Mouse (Mus musculus) hindbrain, embryonic 16.5 days (tissue): Measurements from ENCODE around the gene H2-Eb1. TPM values are rescaled to one million over a fixed set of nuclear protein-coding genes. Genes with fewer than 3 reads are reported as not detected.

ENCODE experiments used
- ATAC-seq: fragments of 200-750 bp; cut with Nextera tagmentation; 2 replicates; pipeline ENCODE4 v1.8.0; 2017; ENCODE audit warnings: moderate TSS enrichment, moderate library complexity
- H3K27ac ChIP-seq: fragments of 300-500 bp; sonication (generic); 2 replicates; pipeline ENCODE4 v1.5.1; 2014; ENCODE audit warnings: low read depth, mild to moderate bottlenecking, control low read depth, low read length, moderate library complexity
- H3K27me3 ChIP-seq: fragments of 300-500 bp; sonication (generic); replicated peaks from 2 replicates; pipeline ENCODE4 v1.6.1; 2014; ENCODE audit warnings: low read length; ENCODE audit not compliant: control insufficient read depth, insufficient read depth
- H3K36me3 ChIP-seq: fragments of 300-500 bp; sonication (generic); 2 replicates; pipeline ENCODE4 v1.6.1; 2014; ENCODE audit warnings: mild to moderate bottlenecking, low read length, moderate library complexity, mixed read lengths; ENCODE audit not compliant: control insufficient read depth, insufficient read depth
- H3K4me1 ChIP-seq: fragments of 300-500 bp; sonication (generic); 2 replicates; pipeline ENCODE4 v1.6.1; 2014; ENCODE audit warnings: low read depth, low read length; ENCODE audit not compliant: control insufficient read depth, insufficient read depth
- H3K4me2 ChIP-seq: fragments of 300-500 bp; sonication (generic); 2 replicates; pipeline ENCODE4 v1.6.1; 2014; ENCODE audit warnings: mild to moderate bottlenecking, low read length, control low read depth, moderate library complexity
- H3K4me3 ChIP-seq: fragments of 300-500 bp; sonication (generic); 2 replicates; pipeline ENCODE4 v1.5.1; 2014; ENCODE audit warnings: mild to moderate bottlenecking, low read length, control low read depth, moderate library complexity
- H3K9ac ChIP-seq: fragments of 300-500 bp; sonication (generic); 2 replicates; pipeline ENCODE4 v1.6.1; 2014; ENCODE audit warnings: low read depth, mild to moderate bottlenecking, control low read depth, low read length, moderate library complexity
- H3K9me3 ChIP-seq: fragments of 300-500 bp; sonication (generic); 2 replicates; pipeline ENCODE4 v1.6.1; 2014; ENCODE audit warnings: mild to moderate bottlenecking, low read length, moderate library complexity; ENCODE audit not compliant: control insufficient read depth
- WGBS: fragments of 180-500 bp; shearing (Covaris S2); extraction: QIAGEN DNeasy Blood & Tissue Kit; methylation state at CpG from one replicate; pipeline ENCODE4 v1.1.7; 2014; 5-methylcytosine and 5-hydroxymethylcytosine counted together
- polyA plus RNA-seq: library from polyadenylated mRNA; unstranded; fragments of >200 nt; fragmentation: Nextera tagmentation; extraction: Ambion mirVana; gene quantifications from 2 replicates; pipeline ENCODE4 v1.2.1, GENCODE M21; 2015

H2-Eb1 gene
- polyA plus RNA-seq, 1 experiment from 2014 or later: 3.5 TPM

DNA sequence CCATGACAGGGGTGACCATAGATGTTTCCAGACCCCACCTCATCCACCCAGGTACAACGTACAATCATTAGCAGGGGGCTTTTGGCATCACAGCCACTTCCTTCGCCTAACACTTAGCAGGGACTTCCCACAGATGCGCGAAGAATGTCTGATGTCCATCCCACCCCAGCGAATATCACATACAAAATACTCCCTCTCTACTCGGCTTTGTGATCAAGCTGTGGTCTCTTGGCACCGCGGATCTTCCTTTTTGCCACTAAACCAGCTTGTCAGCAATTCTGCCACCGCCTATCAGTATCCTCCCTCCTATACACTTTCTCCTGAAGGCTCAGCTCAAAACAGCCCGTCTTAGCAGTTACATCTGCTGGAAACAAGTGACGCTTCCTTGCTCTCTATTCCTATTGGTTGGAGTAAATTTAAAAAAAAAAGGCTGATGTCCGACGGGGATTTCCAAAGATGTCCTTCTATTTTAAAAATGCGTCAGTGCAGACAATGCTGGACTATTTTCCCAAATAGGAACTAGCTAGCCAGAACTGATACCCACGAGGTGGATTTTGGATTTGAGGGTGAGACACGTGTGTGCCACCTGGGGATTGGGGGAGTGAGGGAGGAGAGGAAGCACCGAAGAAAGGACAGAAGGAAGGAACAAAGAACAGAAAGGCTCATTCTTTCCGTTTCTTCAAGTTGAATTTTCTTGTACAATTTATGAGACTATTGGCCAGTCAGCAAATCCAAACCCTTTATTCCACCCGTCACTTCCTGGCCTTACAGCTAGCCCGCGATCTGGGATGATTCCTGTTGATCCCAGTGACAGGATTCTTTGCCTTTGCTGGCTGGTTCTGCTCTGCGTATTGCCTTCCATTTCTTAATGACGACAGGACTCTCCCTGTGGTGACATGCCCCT is 9.5 kb upstream of the H2-Eb1 start:
- H3K36me3 ChIP-seq: no peaks in the 10 kb centered on the region
- WGBS: 21% methylated on average over 23 of the region's 23 CpGs
- peak overlapping the region; percentile 63 for H3K4me2 ChIP-seq
- H3K27me3 ChIP-seq: no peaks in the 10 kb centered on the region
- peak overlapping the region; percentile 61; the same call in 1 of the 2 replicates for H3K9ac ChIP-seq
- no peaks in the 10 kb centered on the region for H3K4me1 ChIP-seq
- peak overlapping the region; percentile 59 for H3K27ac ChIP-seq
- H3K4me3 ChIP-seq: peak overlapping the region; percentile 46
- ATAC-seq: peak; percentile 89
- no peaks in the 10 kb centered on the region for H3K9me3 ChIP-seq

GRCm38 (mm10) chr17:34299356-34299755 is 6.3 kb upstream of the H2-Eb1 start:
- ATAC-seq: no peak
- whole genome bisulfite sequencing: 62% methylated on average over 3 of the region's 3 CpGs
- Histone ChIP-seq H3K4me1 (no peaks in the 10 kb centered on the region), H3K27ac (no peak overlapping the region), H3K9me3 (no peaks in the 10 kb centered on the region), H3K9ac (no peak overlapping the region), H3K4me3 (no peak overlapping the region), H3K4me2 (no peak overlapping the region), H3K36me3 (no peaks in the 10 kb centered on the region), H3K27me3 (no peaks in the 10 kb centered on the region)

DNA sequence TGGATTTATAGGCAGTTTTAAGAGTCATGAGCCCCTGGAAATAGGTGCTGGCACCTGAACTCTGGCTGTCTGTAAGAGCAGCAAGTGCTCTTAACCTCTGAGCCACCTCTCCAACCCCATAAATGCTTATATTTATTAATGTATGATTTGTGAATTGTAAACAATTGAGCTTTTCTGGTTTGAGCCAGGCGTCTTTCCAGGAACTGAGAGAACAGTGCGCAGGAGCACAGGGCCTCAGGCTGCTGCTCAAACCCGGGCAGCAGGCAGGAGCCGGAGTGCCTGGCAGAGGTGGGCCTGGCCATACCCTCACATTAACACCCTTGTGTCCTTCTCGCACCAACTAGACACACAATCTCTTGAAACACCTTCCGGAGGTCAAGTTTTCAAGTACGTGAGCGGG is 5.6 kb upstream of the H2-Eb1 start:
- no peak overlapping the region for H3K27ac ChIP-seq
- H3K4me3 ChIP-seq: no peak overlapping the region
- no peaks in the 10 kb centered on the region for H3K9me3 ChIP-seq
- no peaks in the 10 kb centered on the region for H3K27me3 ChIP-seq
- no peak overlapping the region for H3K4me2 ChIP-seq
- H3K9ac ChIP-seq: no peak overlapping the region
- ATAC-seq: no peak
- WGBS: 90% methylated on average over 8 of the region's 8 CpGs
- no peaks in the 10 kb centered on the region for H3K36me3 ChIP-seq
- H3K4me1 ChIP-seq: no peaks in the 10 kb centered on the region

- WGBS: 76% methylated on average over 23 of the region's 23 CpGs
- Histone ChIP-seq H3K27me3 (no peaks in the 10 kb centered on the region), H3K27ac (no peak overlapping the region), H3K36me3 (no peaks in the 10 kb centered on the region), H3K4me2 (no peak overlapping the region), H3K9ac (no peak overlapping the region), H3K4me3 (no peak overlapping the region), H3K9me3 (no peaks in the 10 kb centered on the region), H3K4me1 (no peaks in the 10 kb centered on the region)
- ATAC-seq: no peak
Measured at GRCm38 (mm10) chr17:34300691-34301566, 4.7 kb upstream of the H2-Eb1 start.

- Histone ChIP-seq H3K27ac (no peak overlapping the region), H3K4me3 (no peak overlapping the region), H3K9ac (no peak overlapping the region), H3K36me3 (no peaks in the 10 kb centered on the region), H3K9me3 (no peaks in the 10 kb centered on the region), H3K4me2 (no peak overlapping the region), H3K27me3 (no peaks in the 10 kb centered on the region), H3K4me1 (no peaks in the 10 kb centered on the region)
- 93% methylated on average over 4 of the region's 4 CpGs for WGBS
- ATAC-seq: no peak
Measured at GRCm38 (mm10) chr17:34301670-34302190, 3.9 kb upstream of the H2-Eb1 start.

DNA sequence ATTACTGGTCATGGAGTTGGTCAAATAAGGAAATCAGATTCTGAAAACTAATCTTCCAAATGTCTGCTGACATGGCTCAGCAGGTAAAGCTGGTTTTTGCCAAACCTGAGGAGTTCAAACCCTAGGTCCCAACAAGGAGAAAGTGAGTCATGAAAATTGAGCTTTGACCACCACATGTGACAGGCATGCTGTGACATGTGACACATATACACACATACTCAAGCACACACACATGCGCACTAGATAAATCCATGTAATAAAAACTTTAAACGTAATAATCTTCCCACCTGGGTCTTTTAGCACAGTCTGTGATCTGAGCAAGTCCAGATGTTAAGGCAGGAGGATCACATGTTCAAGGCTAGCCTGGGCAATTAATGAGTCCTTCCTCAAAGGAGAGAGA is 1.9 kb upstream of the H2-Eb1 start:
- H3K9ac ChIP-seq: no peak overlapping the region
- H3K4me3 ChIP-seq: no peak overlapping the region
- no peak for ATAC-seq
- 84% methylated on average over 2 of the region's 2 CpGs for whole genome bisulfite sequencing
- H3K4me2 ChIP-seq: no peak overlapping the region
- no peaks in the 10 kb centered on the region for H3K9me3 ChIP-seq
- no peaks in the 10 kb centered on the region for H3K4me1 ChIP-seq
- no peaks in the 10 kb centered on the region for H3K36me3 ChIP-seq
- no peaks in the 10 kb centered on the region for H3K27me3 ChIP-seq
- H3K27ac ChIP-seq: no peak overlapping the region

DNA sequence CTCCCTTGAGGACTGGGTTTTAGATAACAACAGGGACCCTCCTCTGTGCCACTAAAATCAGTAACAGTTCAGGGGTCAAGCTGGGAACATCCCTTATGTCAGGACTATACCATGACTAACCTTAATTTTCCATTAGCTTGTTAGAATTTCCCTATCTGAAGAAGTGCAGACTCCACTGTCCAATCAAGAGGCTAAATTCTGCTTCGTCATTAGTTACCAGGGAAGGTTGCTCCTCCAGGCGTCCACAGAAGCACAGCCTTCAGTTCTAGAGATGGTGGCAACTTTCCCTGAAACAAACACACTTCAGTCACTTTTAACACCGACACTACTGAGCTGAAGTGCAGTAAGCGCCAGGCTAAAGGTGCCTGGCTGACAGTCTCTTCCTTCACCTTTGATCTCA is 916 bp upstream of the H2-Eb1 start:
- Histone ChIP-seq H3K9me3 (no peaks in the 10 kb centered on the region), H3K27me3 (no peaks in the 10 kb centered on the region), H3K4me1 (0 out of 2 replicates have a peak, but pooled peaks cover 2% of the 10 kb centered on the region), H3K36me3 (no peaks in the 10 kb centered on the region), H3K4me3 (no peak overlapping the region), H3K9ac (no peak overlapping the region), H3K4me2 (no peak overlapping the region), H3K27ac (no peak overlapping the region)
- ATAC-seq: no peak
- 26% methylated on average over 4 of the region's 4 CpGs for WGBS

- 0 out of 2 replicates have a peak, but pooled peaks cover 2% of the 10 kb centered on the region for H3K4me1 ChIP-seq
- no peak for ATAC-seq
- H3K27me3 ChIP-seq: no peaks in the 10 kb centered on the region
- H3K4me3 ChIP-seq: no peak overlapping the region
- H3K9ac ChIP-seq: no peak overlapping the region
- WGBS: 86% methylated on average over 2 of the region's 2 CpGs
- H3K4me2 ChIP-seq: no peak overlapping the region
- H3K36me3 ChIP-seq: no peaks in the 10 kb centered on the region
- H3K9me3 ChIP-seq: no peaks in the 10 kb centered on the region
- H3K27ac ChIP-seq: no peak overlapping the region
Measured at GRCm38 (mm10) chr17:34306407-34306806, 740 bp downstream of the H2-Eb1 start.

- Histone ChIP-seq H3K27ac (no peak overlapping the region), H3K4me1 (0 out of 2 replicates have a peak, but pooled peaks cover 2% of the 10 kb centered on the region), H3K27me3 (no peaks in the 10 kb centered on the region), H3K9me3 (no peaks in the 10 kb centered on the region), H3K4me3 (no peak overlapping the region), H3K4me2 (no peak overlapping the region), H3K9ac (no peak overlapping the region), H3K36me3 (no peaks in the 10 kb centered on the region)
- ATAC-seq: no peak
Measured at GRCm38 (mm10) chr17:34307216-34307615, 1.5 kb downstream of the H2-Eb1 start.
